Mouse (Mus musculus): ENCODE measurements around the gene Mvb12b. TPM values are rescaled to one million over a fixed set of nuclear protein-coding genes. Genes with fewer than 3 reads are reported as not detected.
A peak's percentile ranks its signal among the peaks of the same experiment; 100 is the strongest.

Mvb12b gene
- polyA plus RNA-seq (2015; fragmentation: Nextera tagmentation; extraction: Ambion mirVana), result 23.7 and 25.8 TPM in 2 replicates

GRCm38 (mm10) chr2:33887328-33888099 is at the start of gene Mvb12b:
TSS of gene Mvb12b (minus strand) at chr2:33887946.
- Histone ChIP-seq H3K9ac (peak within 1 kb of the TSS; percentile 97), H3K4me2 (peak within 1 kb of the TSS; percentile 92), H3K4me1 (peaks cover 33% of the 10 kb centered on the region), H3K36me3 (no peaks in the 10 kb centered on the region), H3K27me3 (no peaks in the 10 kb centered on the region), H3K9me3 (no peaks in the 10 kb centered on the region), H3K4me3 (peak within 1 kb of the TSS; percentile 84), H3K27ac (peak within 1 kb of the TSS; percentile 90)
- ATAC-seq (ENCODE audit: insufficient number of reproducible peaks, insufficient read depth, low FRiP score, low TSS enrichment, low read depth), result peak; percentile 53
- WGBS, result 0% methylated on average over 48 of the region's 67 CpGs

GRCm38 (mm10) chr2:33935756-33936155 is 48.0 kb upstream of the Mvb12b start:
- Histone ChIP-seq H3K9me3 (no peaks in the 10 kb centered on the region), H3K4me2 (no peak overlapping the region), H3K27me3 (no peaks in the 10 kb centered on the region), H3K36me3 (no peaks in the 10 kb centered on the region), H3K4me1 (no peaks in the 10 kb centered on the region), H3K27ac (no peak overlapping the region), H3K4me3 (no peak overlapping the region), H3K9ac (no peak overlapping the region)
- no peak for ATAC-seq (ENCODE audit: insufficient number of reproducible peaks, insufficient read depth, low FRiP score, low TSS enrichment, low read depth)
- 55% methylated on average over 9 of the region's 9 CpGs for WGBS

GRCm38 (mm10) chr2:33933606-33934510 is 46.1 kb upstream of the Mvb12b start:
- peak; percentile 84 for ATAC-seq (ENCODE audit: insufficient number of reproducible peaks, insufficient read depth, low FRiP score, low TSS enrichment, low read depth)
- 54% methylated on average over 10 of the region's 10 CpGs for WGBS

GRCm38 (mm10) chr2:33931161-33931560 is 43.4 kb upstream of the Mvb12b start:
- no peak overlapping the region for H3K9ac ChIP-seq
- no peak overlapping the region for H3K4me2 ChIP-seq
- H3K27me3 ChIP-seq, result no peaks in the 10 kb centered on the region; the same call in 1 of the 2 replicates
- H3K9me3 ChIP-seq, result no peaks in the 10 kb centered on the region
- no peak overlapping the region for H3K27ac ChIP-seq
- no peak for ATAC-seq (ENCODE audit: insufficient number of reproducible peaks, insufficient read depth, low FRiP score, low TSS enrichment, low read depth)
- no peaks in the 10 kb centered on the region for H3K4me1 ChIP-seq
- H3K36me3 ChIP-seq, result no peaks in the 10 kb centered on the region
- 74% methylated on average over 5 of the region's 5 CpGs for WGBS
- no peak overlapping the region for H3K4me3 ChIP-seq

More at GRCm38 (mm10) chr2:33933606-33934510, 46.1 kb upstream of the Mvb12b start:
- Histone ChIP-seq H3K36me3 (no peaks in the 10 kb centered on the region), H3K4me1 (no peaks in the 10 kb centered on the region), H3K27ac (no peak overlapping the region), H3K9me3 (no peaks in the 10 kb centered on the region), H3K4me2 (no peak overlapping the region), H3K4me3 (no peak overlapping the region), H3K27me3 (no peaks in the 10 kb centered on the region), H3K9ac (no peak overlapping the region)

- Histone ChIP-seq H3K4me3 (no peak overlapping the region), H3K9ac (no peak overlapping the region), H3K36me3 (no peaks in the 10 kb centered on the region), H3K9me3 (no peaks in the 10 kb centered on the region), H3K27ac (no peak overlapping the region), H3K4me2 (no peak overlapping the region), H3K27me3 (peaks cover 14% of the 10 kb centered on the region), H3K4me1 (peaks cover 5% of the 10 kb centered on the region; the same call in 1 of the 2 replicates)
- 82% methylated on average over 5 of the region's 5 CpGs for WGBS
- no peak for ATAC-seq (ENCODE audit: insufficient number of reproducible peaks, insufficient read depth, low FRiP score, low TSS enrichment, low read depth)
These were observed 37.5 kb upstream of the Mvb12b start for GRCm38 (mm10) chr2:33925288-33925687.

GRCm38 (mm10) chr2:33923482-33923881 is 35.7 kb upstream of the Mvb12b start:
- Histone ChIP-seq H3K4me1 (peaks cover 10% of the 10 kb centered on the region; the same call in 1 of the 2 replicates), H3K27ac (no peak overlapping the region), H3K4me3 (no peak overlapping the region), H3K9me3 (no peaks in the 10 kb centered on the region), H3K4me2 (no peak overlapping the region), H3K9ac (no peak overlapping the region), H3K27me3 (peaks cover 21% of the 10 kb centered on the region), H3K36me3 (no peaks in the 10 kb centered on the region)
- no peak for ATAC-seq (ENCODE audit: insufficient number of reproducible peaks, insufficient read depth, low FRiP score, low TSS enrichment, low read depth)
- 64% methylated on average over 5 of the region's 5 CpGs for WGBS

GRCm38 (mm10) chr2:33922466-33922865 is 34.7 kb upstream of the Mvb12b start:
- WGBS, result 90% methylated on average over 2 of the region's 2 CpGs
- no peaks in the 10 kb centered on the region for H3K36me3 ChIP-seq
- peaks cover 21% of the 10 kb centered on the region for H3K27me3 ChIP-seq

GRCm38 (mm10) chr2:33919934-33920615 is 32.3 kb upstream of the Mvb12b start:
- no peak for ATAC-seq (ENCODE audit: insufficient number of reproducible peaks, insufficient read depth, low FRiP score, low TSS enrichment, low read depth)
- Histone ChIP-seq H3K4me3 (no peak overlapping the region), H3K27ac (no peak overlapping the region), H3K9ac (peak overlapping the region; percentile 44; the same call in 1 of the 2 replicates), H3K27me3 (peaks cover 21% of the 10 kb centered on the region), H3K9me3 (no peaks in the 10 kb centered on the region), H3K4me1 (peaks cover 13% of the 10 kb centered on the region), H3K4me2 (peak overlapping the region; percentile 31; the same call in 1 of the 2 replicates), H3K36me3 (no peaks in the 10 kb centered on the region)
- 17% methylated on average over 22 of the region's 22 CpGs for WGBS

More at GRCm38 (mm10) chr2:33922466-33922865, 34.7 kb upstream of the Mvb12b start:
- no peak overlapping the region for H3K9ac ChIP-seq
- H3K9me3 ChIP-seq, result no peaks in the 10 kb centered on the region
- no peak overlapping the region for H3K4me3 ChIP-seq
- no peak overlapping the region for H3K27ac ChIP-seq
- no peak for ATAC-seq (ENCODE audit: insufficient number of reproducible peaks, insufficient read depth, low FRiP score, low TSS enrichment, low read depth)
- no peak overlapping the region for H3K4me2 ChIP-seq
- peaks cover 10% of the 10 kb centered on the region; the same call in 1 of the 2 replicates for H3K4me1 ChIP-seq

- no peak for ATAC-seq (ENCODE audit: insufficient number of reproducible peaks, insufficient read depth, low FRiP score, low TSS enrichment, low read depth)
- H3K27ac ChIP-seq, result no peak overlapping the region
- no peak overlapping the region for H3K4me3 ChIP-seq
- peaks cover 21% of the 10 kb centered on the region for H3K27me3 ChIP-seq
- H3K4me1 ChIP-seq, result peaks cover 13% of the 10 kb centered on the region
- H3K9ac ChIP-seq, result no peak overlapping the region
- 78% methylated on average over 3 of the region's 3 CpGs for WGBS
- H3K9me3 ChIP-seq, result no peaks in the 10 kb centered on the region
- no peak overlapping the region for H3K4me2 ChIP-seq
- H3K36me3 ChIP-seq, result no peaks in the 10 kb centered on the region
These were observed 31.1 kb upstream of the Mvb12b start for GRCm38 (mm10) chr2:33918824-33919223.

GRCm38 (mm10) chr2:33918318-33918717 is 30.6 kb upstream of the Mvb12b start:
- H3K36me3 ChIP-seq, result no peaks in the 10 kb centered on the region
- WGBS, result 69% methylated on average over 6 of the region's 6 CpGs
- no peak overlapping the region for H3K27ac ChIP-seq
- peaks cover 21% of the 10 kb centered on the region for H3K27me3 ChIP-seq
- no peaks in the 10 kb centered on the region for H3K9me3 ChIP-seq
- no peak overlapping the region for H3K4me2 ChIP-seq
- no peak overlapping the region for H3K9ac ChIP-seq
- H3K4me1 ChIP-seq, result peaks cover 13% of the 10 kb centered on the region
- no peak for ATAC-seq (ENCODE audit: insufficient number of reproducible peaks, insufficient read depth, low FRiP score, low TSS enrichment, low read depth)
- no peak overlapping the region for H3K4me3 ChIP-seq

- H3K27me3 ChIP-seq, result peaks cover 20% of the 10 kb centered on the region
- no peaks in the 10 kb centered on the region for H3K36me3 ChIP-seq
- H3K9ac ChIP-seq, result no peak overlapping the region
- H3K4me2 ChIP-seq, result no peak overlapping the region
- no peak overlapping the region for H3K27ac ChIP-seq
- 44% methylated on average over 11 of the region's 11 CpGs for WGBS
- H3K4me1 ChIP-seq, result peaks cover 13% of the 10 kb centered on the region
- H3K9me3 ChIP-seq, result no peaks in the 10 kb centered on the region
- no peak for ATAC-seq (ENCODE audit: insufficient number of reproducible peaks, insufficient read depth, low FRiP score, low TSS enrichment, low read depth)
- no peak overlapping the region for H3K4me3 ChIP-seq
These were observed 28.9 kb upstream of the Mvb12b start for GRCm38 (mm10) chr2:33916603-33917002.

Measured in embryonic facial prominence, embryonic 13.5 days (tissue).